Mouse (Mus musculus): ENCODE data around the gene Cask. TPM values are rescaled to one million over a fixed set of nuclear protein-coding genes. Genes with fewer than 3 reads are reported as not detected.
"Not testable (repeated sequence)": the region's sequence is repeated elsewhere in the genome, so short reads cannot be mapped to it uniquely, and the experiment has no call there.

Cask gene
- 100 to 1,000 TPM; 134 to 140 TPM for total RNA-seq (2021)
- long read RNA-seq, experiment 1, full-length matches to known transcripts: 4 of 32 reads
- long read RNA-seq, experiment 1, partial matches to known transcripts: 4 of 32 reads
- long read RNA-seq, experiment 1, other reads (novel, unspliced or antisense): 24 of 32 reads
- long read RNA-seq, experiment 2, full-length matches to known transcripts: 5 of 25 reads
- long read RNA-seq, experiment 2, partial matches to known transcripts: 1 of 25 reads
- long read RNA-seq, experiment 2, other reads (novel, unspliced or antisense): 19 of 25 reads

DNA sequence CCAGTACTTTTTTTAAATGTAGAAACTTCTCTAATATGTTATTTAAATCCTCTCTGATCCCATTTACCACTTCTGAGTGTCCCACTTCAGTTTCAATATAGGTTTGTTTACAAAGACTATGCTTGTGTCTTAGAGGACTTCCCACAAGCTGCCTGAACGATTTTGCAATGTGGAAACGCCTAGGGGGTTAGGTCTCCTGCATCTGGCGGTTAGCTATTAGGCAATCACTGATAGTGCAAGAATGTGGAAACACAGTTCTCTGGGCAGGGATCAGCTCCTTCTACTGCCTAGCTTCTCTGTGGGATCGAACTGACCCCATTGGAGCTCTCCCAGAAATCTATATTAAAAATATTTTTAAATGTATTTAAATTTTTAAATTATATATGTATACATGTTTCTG lies at the start of gene Cask:
Gene Cask, minus strand, starts transcription at position 83 of the 400 bp plus-strand sequence.
- DNase-seq (ENCODE audit: low spot score in 2 of 2): no peak
- intact Hi-C loops (cut with DNase I): no loop called here

DNA sequence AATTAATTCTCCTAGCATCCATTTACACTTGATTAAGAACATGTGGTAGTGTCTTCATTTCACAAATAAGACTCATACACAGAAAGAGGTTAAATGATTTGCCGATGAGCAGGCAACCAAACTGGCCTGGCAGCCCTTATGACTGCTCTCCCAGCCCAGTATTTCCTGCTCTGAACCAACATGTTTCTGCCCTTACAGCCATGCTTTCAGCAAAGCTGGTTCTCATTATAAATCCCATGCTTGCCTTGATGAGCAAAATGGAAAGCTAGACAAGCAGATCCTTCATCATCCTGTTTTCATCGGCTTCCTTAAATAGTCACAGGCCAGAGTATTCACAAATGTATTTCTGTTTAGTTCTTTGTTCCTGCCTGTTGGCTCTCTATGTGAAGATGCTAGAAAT lies 38.8 kb upstream of the Cask start:
- intact Hi-C loops (cut with DNase I): no loop called here
- DNase-seq (ENCODE audit: low spot score in 2 of 2): no peak

DNA sequence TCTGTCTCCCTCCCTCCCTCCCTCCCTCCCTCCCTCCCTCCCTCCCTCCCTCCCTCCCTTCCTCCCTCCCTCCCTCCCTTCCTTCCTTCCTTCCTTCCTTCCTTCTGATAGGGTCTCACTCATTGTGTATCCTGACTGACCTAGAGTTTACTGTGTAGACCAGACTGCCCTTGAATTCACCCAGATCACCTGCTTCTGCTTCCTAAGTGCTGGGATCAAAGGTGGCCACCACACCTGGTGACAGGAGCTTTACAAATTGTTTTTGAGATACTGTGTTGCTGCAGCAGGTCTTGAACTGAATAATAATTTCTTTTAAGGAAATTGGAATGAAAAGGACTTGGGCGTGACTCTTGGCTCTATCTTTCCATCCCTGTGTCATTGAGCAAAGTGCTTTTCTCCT lies 33.2 kb upstream of the Cask start:
- intact Hi-C loops (cut with DNase I): no loop called here
- no peak for DNase-seq (ENCODE audit: low spot score in 2 of 2)

DNA sequence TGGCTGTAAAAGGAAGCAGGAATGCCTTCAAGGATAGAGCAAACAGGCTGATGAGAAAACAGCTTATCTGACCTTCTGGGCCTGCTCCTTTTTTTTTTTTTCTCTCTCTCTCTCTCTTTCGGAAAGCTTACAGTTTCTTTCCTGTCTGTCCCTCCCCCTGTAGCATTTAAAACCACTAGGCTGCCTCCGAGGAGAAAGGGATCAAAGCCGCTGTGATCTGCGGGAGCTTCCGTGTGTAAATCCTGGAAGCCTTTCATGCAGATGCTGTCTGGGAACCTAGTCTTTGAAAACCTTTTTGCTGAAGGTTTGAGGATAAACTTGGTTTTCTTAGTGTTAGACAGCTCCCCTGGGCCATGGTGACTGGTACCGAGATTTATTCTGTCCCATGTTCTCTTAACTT lies 30.8 kb upstream of the Cask start:
- intact Hi-C loops (cut with DNase I): no loop called here
- no peak for DNase-seq (ENCODE audit: low spot score in 2 of 2)

DNA sequence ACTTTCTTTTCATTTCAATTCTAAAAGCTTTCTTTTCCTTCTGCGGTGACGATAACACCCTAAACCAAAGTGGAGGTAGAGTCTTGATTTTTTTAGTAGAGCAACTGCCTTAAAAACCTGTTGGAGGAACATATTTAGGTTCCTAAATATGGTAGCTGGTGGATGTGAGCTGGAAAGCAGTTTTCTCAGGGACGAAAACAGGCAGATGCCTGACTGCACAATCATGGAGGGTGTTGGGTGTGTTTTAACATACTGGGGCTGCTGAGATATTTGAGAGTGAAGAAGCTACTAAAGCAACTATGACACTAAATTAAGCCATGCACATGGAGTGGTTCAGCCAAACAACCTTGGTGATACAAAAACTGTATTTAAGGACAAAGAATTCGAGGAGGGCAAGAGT lies 9.0 kb upstream of the Cask start:
- intact Hi-C loops (cut with DNase I): no loop called here
- no peak for DNase-seq (ENCODE audit: low spot score in 2 of 2)

DNA sequence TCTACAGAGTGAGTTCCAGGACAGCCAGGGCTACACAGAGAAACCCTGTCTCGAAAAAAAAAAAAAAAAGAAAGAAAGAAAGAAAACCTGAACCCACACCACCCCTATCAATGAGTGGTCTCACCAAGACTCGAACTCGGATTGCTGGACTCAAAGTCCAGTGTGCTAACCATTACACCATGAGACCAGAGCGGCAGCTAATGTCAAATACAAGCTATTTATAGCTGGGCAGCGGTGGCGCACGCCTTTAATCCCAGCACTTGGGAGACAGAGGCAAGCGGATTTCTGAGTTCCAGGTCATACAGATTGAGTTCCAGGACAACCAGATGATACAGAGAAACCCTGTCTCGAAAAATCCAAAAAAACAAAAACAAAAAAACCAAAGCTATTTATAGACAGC lies 7.9 kb upstream of the Cask start:
- intact Hi-C loops (cut with DNase I): no loop called here
- no peak for DNase-seq (ENCODE audit: low spot score in 2 of 2)

DNA sequence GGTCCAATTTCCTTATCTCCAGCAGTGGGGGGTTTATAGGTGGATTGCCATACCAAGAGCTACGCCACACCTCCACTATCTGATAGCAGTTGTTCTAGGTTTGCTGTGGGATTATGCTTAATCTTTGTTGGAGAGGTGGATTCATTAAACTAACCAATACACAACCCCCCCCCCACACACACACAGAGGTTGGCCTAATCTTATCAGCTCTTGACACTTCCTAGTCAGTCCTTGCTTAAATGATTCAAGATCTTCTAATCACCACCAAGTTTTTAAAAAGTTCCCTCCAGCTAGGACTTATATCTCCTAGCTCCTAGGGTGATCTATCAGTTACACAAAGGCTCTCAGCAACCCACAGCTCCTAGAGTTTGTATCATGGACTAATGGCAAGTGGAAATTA lies 2.7 kb downstream of the Cask start:
- no peak for DNase-seq (ENCODE audit: low spot score in 2 of 2)
- intact Hi-C loops (cut with DNase I): loop anchor here (10.0 kb wide), 2 partner anchors 134 to 986 kb away; no protein-coding TSS in a partner anchor

DNA sequence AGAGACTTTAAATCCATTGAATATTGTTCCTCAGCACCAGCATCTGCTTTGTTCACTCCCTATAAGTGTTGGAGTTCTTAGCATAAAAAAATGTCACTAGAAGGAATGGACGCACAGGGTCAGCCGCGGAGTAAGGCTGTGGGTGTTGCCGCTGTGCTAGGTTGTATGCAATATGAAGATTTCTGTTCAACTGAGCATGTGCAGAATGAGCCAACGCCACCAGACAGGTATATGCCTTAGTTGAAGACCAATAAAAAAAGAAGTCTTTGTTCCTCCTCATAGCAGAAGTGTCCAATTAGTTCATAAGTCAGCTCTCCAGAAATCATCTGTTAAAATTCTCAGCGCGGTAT lies 3.7 kb downstream of the Cask start:
- DNase-seq (ENCODE audit: low spot score in 2 of 2): peak; percentile 13 to 14

DNA sequence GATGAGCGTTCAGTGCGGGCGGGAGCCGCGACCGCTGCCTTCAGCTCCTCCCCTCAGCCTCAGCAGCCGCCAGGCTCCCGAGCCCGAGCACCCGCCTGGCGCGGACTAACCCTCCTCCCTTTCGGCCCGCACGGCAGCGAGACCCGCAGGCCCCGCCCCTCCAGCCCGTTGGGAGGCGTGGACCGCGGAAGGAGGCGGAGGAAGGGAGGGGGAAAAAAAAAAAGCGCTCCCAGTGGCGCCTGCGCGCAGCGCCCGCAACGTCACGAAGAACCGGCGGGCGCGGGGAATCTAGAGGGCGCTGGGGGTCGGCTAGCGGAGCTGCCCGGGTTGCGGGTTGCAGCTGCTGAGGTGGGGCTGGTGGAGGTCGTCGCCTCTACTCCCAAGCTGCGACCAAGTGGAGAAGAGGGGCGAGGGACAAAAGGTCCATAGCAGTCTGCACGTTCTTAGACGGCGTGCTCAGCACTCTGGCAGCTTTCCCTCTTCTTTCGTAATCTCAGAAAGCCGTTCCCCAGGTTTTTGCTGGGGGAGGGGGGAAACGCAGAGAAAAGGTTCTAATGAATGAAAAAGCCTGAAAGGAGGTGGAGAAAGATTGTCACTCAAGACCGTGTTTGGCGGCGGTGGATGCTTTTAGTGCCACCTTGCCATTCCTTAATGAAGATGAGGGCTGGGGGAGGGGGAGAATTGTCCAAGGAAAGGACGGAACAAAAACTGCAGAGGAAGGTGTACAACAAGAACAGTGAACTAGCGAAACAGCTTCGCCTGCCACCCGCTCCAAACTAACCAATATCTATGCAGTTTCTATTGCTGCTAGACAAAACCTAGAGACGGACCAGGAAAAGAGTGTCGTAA lies 4.3 kb downstream of the Cask start:
- DNase-seq (ENCODE audit: low spot score in 2 of 2): peak; percentile 86 to 89
- intact Hi-C loops (cut with DNase I): loop anchor here (10.0 kb wide), 2 partner anchors 132 to 988 kb away; no protein-coding TSS in a partner anchor

More for the DNA sequence above, 3.7 kb downstream of the Cask start:
- intact Hi-C loops (cut with DNase I): loop anchor here (10.0 kb wide), 2 partner anchors 133 to 987 kb away; no protein-coding TSS in a partner anchor

DNA sequence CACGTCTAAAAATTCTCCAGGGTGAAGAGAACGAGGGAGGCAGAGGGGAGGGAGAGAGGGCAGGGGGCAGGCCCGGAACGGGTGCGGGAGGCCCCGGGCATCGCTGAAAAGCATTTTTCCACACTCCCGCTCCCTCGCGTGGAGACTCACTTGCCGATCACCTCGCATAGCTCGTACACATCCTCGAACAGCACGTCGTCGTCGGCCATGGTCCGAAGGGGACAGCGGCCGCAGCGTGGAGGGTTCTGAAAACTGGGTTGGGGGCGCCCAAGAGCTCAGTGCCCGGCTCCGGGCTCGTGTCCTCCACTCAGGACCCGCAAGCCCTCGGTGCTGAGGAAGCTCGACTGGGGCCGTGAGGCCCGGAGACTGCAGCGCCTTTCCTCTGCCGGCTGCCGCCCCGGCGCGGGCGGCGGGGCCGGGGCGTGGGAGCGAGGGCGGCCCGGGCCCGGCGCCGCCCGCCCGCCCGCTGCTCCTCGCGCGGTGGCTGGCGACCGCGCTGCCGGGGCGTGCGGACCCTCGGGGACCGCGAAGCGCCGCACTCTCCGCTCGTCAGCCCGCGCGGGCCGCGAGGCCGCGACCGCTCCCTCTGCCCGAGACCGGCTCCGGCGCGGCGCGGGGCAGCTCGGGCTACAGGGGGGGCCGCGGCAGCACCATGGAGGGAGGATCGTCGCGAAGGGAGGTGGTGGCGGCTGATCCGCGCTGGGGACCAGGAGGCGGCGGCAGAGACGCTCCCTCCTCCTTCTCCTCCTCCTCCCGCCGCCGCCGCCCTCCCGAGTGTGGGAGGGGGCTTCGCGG lies 5.1 kb downstream of the Cask start:
- peak; percentile 22 to 34 for DNase-seq (ENCODE audit: low spot score in 2 of 2)
- intact Hi-C loops (cut with DNase I): loop anchor here (10.0 kb wide), 2 partner anchors 131 to 989 kb away; no protein-coding TSS in a partner anchor

DNA sequence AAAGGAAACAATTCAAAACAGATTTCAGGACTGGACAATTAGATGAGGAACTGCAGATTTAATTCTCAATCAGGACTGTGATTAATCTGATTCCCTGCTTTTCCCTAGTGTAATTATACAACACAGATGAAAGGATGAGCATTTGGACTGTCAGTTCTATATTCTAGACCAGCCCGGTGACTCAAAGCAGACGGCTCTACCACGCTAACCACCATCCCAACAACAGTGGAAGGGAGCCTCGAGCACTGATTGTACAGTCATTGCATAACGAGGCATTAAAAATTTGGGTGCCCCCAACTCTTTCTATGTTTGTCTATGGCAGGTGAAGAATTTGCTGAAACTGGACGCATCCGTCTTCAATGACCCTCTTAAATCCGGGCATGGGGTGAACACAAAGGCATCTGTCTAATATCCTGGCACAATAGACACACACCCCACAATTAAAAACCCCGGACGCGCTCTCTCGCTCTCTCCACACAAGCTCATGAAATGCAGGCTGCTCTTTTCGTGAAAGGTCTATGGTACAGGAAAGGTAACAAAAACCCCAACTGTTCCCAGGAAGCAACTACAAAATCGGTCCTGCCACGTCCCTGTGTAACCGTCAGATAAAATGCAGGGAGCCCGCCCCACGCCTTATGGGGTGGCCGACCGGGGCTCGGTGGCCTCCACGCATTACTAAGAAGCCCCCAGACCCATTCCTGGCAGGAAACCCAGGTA lies 5.9 kb downstream of the Cask start:
- intact Hi-C loops (cut with DNase I): loop anchor here (10.0 kb wide), 2 partner anchors 130 to 990 kb away; no protein-coding TSS in a partner anchor
- DNase-seq (ENCODE audit: low spot score in 2 of 2): peak; percentile 6 to 14

DNA sequence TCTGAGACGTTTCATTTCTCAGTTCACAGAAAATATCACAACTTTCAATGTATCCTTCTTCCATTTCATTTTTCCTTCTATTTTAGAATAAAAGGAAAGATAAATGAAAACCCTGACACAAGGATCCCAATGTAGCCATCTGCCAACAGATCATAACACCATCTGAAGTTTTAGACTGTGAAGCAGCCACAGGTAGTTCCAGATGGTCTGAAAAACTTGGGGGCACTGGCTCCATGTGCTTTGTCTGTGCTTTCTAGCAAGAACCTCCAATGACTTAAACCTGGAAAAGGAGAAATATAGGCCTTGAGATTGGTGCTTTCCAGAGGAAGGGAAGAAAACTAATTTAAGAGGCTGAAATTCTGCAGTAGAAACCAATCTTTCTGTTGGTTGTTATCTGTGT lies 28.4 kb downstream of the Cask start:
- DNase-seq (ENCODE audit: low spot score in 2 of 2): no peak
- intact Hi-C loops (cut with DNase I): no loop called here

DNA sequence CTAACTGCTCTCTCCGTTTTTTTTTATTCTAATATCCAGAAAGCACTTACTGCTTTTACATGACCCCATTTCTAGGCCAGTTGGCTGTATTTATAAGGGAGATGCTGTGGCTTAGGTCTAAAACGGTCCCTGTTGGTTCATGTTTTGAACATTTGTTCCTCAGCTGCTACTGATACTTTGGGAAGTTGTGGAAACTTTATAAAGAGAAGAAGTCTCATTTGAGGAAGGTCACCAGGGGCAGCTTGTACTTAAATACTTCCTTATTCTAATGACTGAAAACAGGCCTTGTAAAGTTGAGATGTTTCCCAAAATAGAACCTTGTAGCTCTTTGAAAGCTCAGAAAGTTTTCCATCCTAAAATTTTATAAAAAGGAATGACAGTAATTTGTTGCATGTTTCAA lies 52.4 kb downstream of the Cask start:
- DNase-seq (ENCODE audit: low spot score in 2 of 2): no peak
- intact Hi-C loops (cut with DNase I): no loop called here

DNA sequence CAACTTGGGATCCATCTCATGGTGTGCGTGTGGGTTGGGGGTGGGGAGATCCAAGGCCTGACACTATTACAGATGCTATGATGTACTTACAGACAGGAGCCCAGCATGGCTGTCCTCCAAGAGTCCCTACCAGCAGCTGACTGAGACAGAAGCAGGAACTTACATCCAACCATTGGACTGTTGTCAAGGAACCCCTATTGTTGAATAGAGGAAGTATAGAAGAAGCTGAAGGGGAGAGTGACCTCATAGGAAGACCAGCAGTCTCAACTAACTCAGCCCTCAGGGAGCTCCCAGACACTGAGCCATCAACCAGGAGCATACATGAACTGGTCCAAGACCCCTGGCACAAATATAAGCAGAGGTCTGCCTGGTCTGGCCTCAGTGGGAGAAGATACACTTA lies 85.5 kb downstream of the Cask start:
- intact Hi-C loops (cut with DNase I): no loop called here
- no peak for DNase-seq (ENCODE audit: low spot score in 2 of 2)

DNA sequence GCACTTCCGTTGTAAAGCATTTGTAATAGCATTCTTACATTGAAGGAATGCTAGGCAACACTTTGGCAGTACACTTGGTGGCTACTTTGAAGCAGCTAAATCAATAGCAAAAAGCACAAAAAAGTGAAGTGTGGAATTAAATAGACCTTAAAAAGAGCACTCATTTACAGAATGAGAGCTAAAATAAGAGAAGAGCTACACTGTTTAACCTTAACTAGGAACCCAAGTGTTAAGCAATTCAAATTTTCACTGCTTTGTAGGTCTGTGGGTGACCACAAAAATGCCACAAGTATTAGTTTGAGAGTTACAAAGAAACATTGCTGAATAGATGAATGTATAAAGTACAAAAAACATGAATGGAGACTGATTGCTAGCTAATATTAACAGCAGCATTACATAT lies 86.1 kb downstream of the Cask start:
- intact Hi-C loops (cut with DNase I): no loop called here
- no peak for DNase-seq (ENCODE audit: low spot score in 2 of 2)

DNA sequence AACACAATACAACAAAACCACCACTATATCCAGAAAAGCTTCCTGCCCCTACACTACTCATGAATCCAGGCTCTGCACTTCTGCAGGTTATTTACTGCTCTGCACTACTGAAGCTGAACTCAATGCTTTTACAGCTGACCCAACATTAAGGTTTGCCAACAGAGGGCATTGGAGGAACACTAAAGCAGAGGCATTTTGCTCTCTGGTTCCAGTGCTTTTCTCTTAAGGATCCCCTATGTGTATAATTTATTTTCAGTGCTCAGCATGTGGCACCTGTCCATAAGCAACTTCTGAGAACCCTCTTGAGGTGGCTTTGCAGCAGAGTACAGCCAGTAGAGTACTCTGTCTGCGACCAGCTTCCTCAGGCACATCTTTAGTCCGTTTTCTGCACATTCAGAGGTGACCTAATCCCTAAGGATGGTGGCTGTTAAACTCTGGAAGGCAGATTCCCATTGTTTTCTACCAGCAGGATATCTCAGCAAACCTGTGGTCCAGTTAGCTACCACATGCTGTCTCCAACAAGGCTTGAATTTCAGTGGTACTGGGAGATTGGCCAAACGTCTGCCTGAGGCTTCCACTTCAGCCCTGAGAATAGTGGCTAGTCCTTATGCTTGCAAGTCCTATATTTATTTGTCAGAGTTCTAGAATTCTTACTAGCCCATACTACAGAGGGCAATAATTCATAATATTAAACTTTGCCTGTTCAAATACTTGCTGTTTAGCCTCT lies 93.7 kb downstream of the Cask start:
- DNase-seq (ENCODE audit: low spot score in 2 of 2): no peak
- intact Hi-C loops (cut with DNase I): no loop called here

DNA sequence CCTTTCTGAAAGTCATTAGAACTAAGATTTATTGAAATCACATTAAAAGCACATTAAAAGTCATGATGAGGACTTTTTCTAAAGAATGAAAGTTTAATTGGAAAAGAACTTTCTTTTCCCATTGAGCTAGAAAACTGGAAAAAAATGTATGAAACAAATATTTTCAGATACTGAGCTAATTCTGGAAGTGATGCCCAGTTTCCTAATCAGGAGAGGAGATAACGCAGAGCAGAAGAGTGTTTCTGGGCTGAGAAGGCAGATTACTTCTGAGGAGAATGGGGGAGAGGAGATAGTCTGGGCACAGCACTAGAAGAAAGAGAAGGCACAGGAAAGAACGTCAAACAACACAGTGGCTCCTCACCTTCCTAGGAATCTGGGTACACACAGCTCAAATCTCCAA lies 110.1 kb downstream of the Cask start:
- intact Hi-C loops (cut with DNase I): no loop called here
- DNase-seq (ENCODE audit: low spot score in 2 of 2): no peak

DNA sequence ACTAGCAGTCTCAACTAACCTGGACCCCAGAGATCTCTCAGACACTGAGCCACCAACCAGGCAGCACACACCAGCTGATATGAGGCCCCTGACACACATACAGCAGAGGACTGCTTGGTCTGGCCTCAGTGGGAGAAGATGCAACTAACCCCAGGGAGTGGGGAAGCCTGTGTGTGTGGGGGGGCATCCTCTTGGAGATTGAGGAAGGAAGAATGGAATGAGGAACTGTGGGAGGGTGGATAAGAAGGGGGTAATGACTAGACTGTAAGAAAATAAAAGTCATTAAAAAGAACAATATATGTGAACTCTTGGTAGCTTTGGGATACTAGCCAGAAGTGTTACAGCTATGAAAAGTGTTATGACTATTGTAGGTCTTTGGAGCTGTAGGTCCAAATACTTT lies 120.4 kb downstream of the Cask start:
- DNase-seq (ENCODE audit: low spot score in 2 of 2); intact Hi-C loops (cut with DNase I): not testable (repeated sequence)
